Mouse (Mus musculus): Measurements from ENCODE around the gene Dtx3. TPM values are rescaled to one million over a fixed set of nuclear protein-coding genes. Genes with fewer than 3 reads are reported as not detected.
A peak's percentile ranks its signal among the peaks of the same experiment; 100 is the strongest.

Gene Dtx3
- 126 and 129 TPM in 2 replicates for polyA plus RNA-seq (2012; rRNA removed)

GRCm38 (mm10) chr10:127195328-127196129 is at the start of gene Dtx3:
Gene Dtx3 (minus strand): TSS chr10:127195728.
- Histone ChIP-seq H3K27ac (ENCODE audit: control insufficient read depth, insufficient read depth, low read depth, low read length) (peak within 1 kb of the TSS; percentile 86), H3K4me1 (ENCODE audit: control insufficient read depth, insufficient read depth, low read length) (peaks cover 25% of the 10 kb centered on the region), H3K27me3 (ENCODE audit: control insufficient read depth, insufficient read depth, low read length) (no peaks in the 10 kb centered on the region), H3K4me3 (ENCODE audit: control insufficient read depth, low read depth, low read length) (peak within 1 kb of the TSS; percentile 95), H3K36me3 (ENCODE audit: control insufficient read depth, insufficient read depth, low read length) (peaks cover 2% of the 10 kb centered on the region; the same call in 1 of the 2 replicates)
- TF ChIP-seq POLR2A (IDR thresholded peaks at IDR 0.05; ENCODE audit: control insufficient read depth, low read depth, low read length) = no peak
- no peak for TF ChIP-seq CTCF (IDR thresholded peaks at IDR 0.05; ENCODE audit: control insufficient read depth, insufficient read depth, insufficient replicate concordance, low read depth, low read length)

- no peaks in the 10 kb centered on the region for H3K36me3 ChIP-seq (ENCODE audit: control insufficient read depth, insufficient read depth, low read length)
- no peaks in the 10 kb centered on the region for H3K27me3 ChIP-seq (ENCODE audit: control insufficient read depth, insufficient read depth, low read length)
- no peak overlapping the region for H3K4me3 ChIP-seq (ENCODE audit: control insufficient read depth, low read depth, low read length)
- no peak for TF ChIP-seq CTCF (IDR thresholded peaks at IDR 0.05; ENCODE audit: control insufficient read depth, insufficient read depth, insufficient replicate concordance, low read depth, low read length)
- TF ChIP-seq POLR2A (IDR thresholded peaks at IDR 0.05; ENCODE audit: control insufficient read depth, low read depth, low read length) = no peak
- no peak overlapping the region for H3K27ac ChIP-seq (ENCODE audit: control insufficient read depth, insufficient read depth, low read depth, low read length)
- no peaks in the 10 kb centered on the region for H3K4me1 ChIP-seq (ENCODE audit: control insufficient read depth, insufficient read depth, low read length)
These were observed 42.8 kb upstream of the Dtx3 start for GRCm38 (mm10) chr10:127238241-127238824.

GRCm38 (mm10) chr10:127236541-127236940 is 41.0 kb upstream of the Dtx3 start:
- H3K27ac ChIP-seq (ENCODE audit: control insufficient read depth, insufficient read depth, low read depth, low read length) = no peak overlapping the region

GRCm38 (mm10) chr10:127233141-127233540 is 37.6 kb upstream of the Dtx3 start:
- Histone ChIP-seq H3K4me1 (ENCODE audit: control insufficient read depth, insufficient read depth, low read length) (peaks cover 5% of the 10 kb centered on the region), H3K4me3 (ENCODE audit: control insufficient read depth, low read depth, low read length) (no peak overlapping the region), H3K36me3 (ENCODE audit: control insufficient read depth, insufficient read depth, low read length) (no peaks in the 10 kb centered on the region), H3K27ac (ENCODE audit: control insufficient read depth, insufficient read depth, low read depth, low read length) (no peak overlapping the region), H3K27me3 (ENCODE audit: control insufficient read depth, insufficient read depth, low read length) (no peaks in the 10 kb centered on the region)
- TF ChIP-seq POLR2A (IDR thresholded peaks at IDR 0.05; ENCODE audit: control insufficient read depth, low read depth, low read length) (no peak), CTCF (IDR thresholded peaks at IDR 0.05; ENCODE audit: control insufficient read depth, insufficient read depth, insufficient replicate concordance, low read depth, low read length) (peak; percentile 47; the same call in 1 of the 2 replicates)

More at GRCm38 (mm10) chr10:127236541-127236940, 41.0 kb upstream of the Dtx3 start:
- H3K4me1 ChIP-seq (ENCODE audit: control insufficient read depth, insufficient read depth, low read length) = no peaks in the 10 kb centered on the region; the same call in 1 of the 2 replicates
- TF ChIP-seq CTCF (IDR thresholded peaks at IDR 0.05; ENCODE audit: control insufficient read depth, insufficient read depth, insufficient replicate concordance, low read depth, low read length) = no peak
- TF ChIP-seq POLR2A (IDR thresholded peaks at IDR 0.05; ENCODE audit: control insufficient read depth, low read depth, low read length) = no peak
- H3K36me3 ChIP-seq (ENCODE audit: control insufficient read depth, insufficient read depth, low read length) = no peaks in the 10 kb centered on the region
- H3K4me3 ChIP-seq (ENCODE audit: control insufficient read depth, low read depth, low read length) = no peak overlapping the region
- no peaks in the 10 kb centered on the region for H3K27me3 ChIP-seq (ENCODE audit: control insufficient read depth, insufficient read depth, low read length)

- Histone ChIP-seq H3K4me1 (ENCODE audit: control insufficient read depth, insufficient read depth, low read length) (peaks cover 5% of the 10 kb centered on the region), H3K27me3 (ENCODE audit: control insufficient read depth, insufficient read depth, low read length) (no peaks in the 10 kb centered on the region), H3K4me3 (ENCODE audit: control insufficient read depth, low read depth, low read length) (no peak overlapping the region), H3K27ac (ENCODE audit: control insufficient read depth, insufficient read depth, low read depth, low read length) (no peak overlapping the region), H3K36me3 (ENCODE audit: control insufficient read depth, insufficient read depth, low read length) (no peaks in the 10 kb centered on the region)
- no peak for TF ChIP-seq POLR2A (IDR thresholded peaks at IDR 0.05; ENCODE audit: control insufficient read depth, low read depth, low read length)
- no peak for TF ChIP-seq CTCF (IDR thresholded peaks at IDR 0.05; ENCODE audit: control insufficient read depth, insufficient read depth, insufficient replicate concordance, low read depth, low read length)
These were observed 36.2 kb upstream of the Dtx3 start for GRCm38 (mm10) chr10:127231741-127232140.

GRCm38 (mm10) chr10:127230693-127231092 is 35.2 kb upstream of the Dtx3 start:
- H3K36me3 ChIP-seq (ENCODE audit: control insufficient read depth, insufficient read depth, low read length) = no peaks in the 10 kb centered on the region
- peaks cover 5% of the 10 kb centered on the region for H3K4me1 ChIP-seq (ENCODE audit: control insufficient read depth, insufficient read depth, low read length)
- no peak overlapping the region for H3K27ac ChIP-seq (ENCODE audit: control insufficient read depth, insufficient read depth, low read depth, low read length)
- no peaks in the 10 kb centered on the region for H3K27me3 ChIP-seq (ENCODE audit: control insufficient read depth, insufficient read depth, low read length)
- no peak overlapping the region for H3K4me3 ChIP-seq (ENCODE audit: control insufficient read depth, low read depth, low read length)
- TF ChIP-seq POLR2A (IDR thresholded peaks at IDR 0.05; ENCODE audit: control insufficient read depth, low read depth, low read length) (no peak), CTCF (IDR thresholded peaks at IDR 0.05; ENCODE audit: control insufficient read depth, insufficient read depth, insufficient replicate concordance, low read depth, low read length) (no peak)

GRCm38 (mm10) chr10:127228897-127229296 is 33.4 kb upstream of the Dtx3 start:
- Histone ChIP-seq H3K36me3 (ENCODE audit: control insufficient read depth, insufficient read depth, low read length) (no peaks in the 10 kb centered on the region), H3K4me3 (ENCODE audit: control insufficient read depth, low read depth, low read length) (no peak overlapping the region), H3K27ac (ENCODE audit: control insufficient read depth, insufficient read depth, low read depth, low read length) (no peak overlapping the region), H3K27me3 (ENCODE audit: control insufficient read depth, insufficient read depth, low read length) (no peaks in the 10 kb centered on the region), H3K4me1 (ENCODE audit: control insufficient read depth, insufficient read depth, low read length) (peaks cover 5% of the 10 kb centered on the region)
- 0 out of 2 replicates have a peak, but pooled peaks have one; percentile 16 for TF ChIP-seq CTCF (IDR thresholded peaks at IDR 0.05; ENCODE audit: control insufficient read depth, insufficient read depth, insufficient replicate concordance, low read depth, low read length)
- TF ChIP-seq POLR2A (IDR thresholded peaks at IDR 0.05; ENCODE audit: control insufficient read depth, low read depth, low read length) = no peak
